Mouse (Mus musculus): ENCODE results near the gene Adam8. TPM values are rescaled to one million over a fixed set of nuclear protein-coding genes. Genes with fewer than 3 reads are reported as not detected.

Gene Adam8
- polyA plus RNA-seq, 1 experiment: 21.2 TPM

GRCm38 (mm10) chr7:139984505-139984904, 7.9 kb downstream of the Adam8 start:
- Histone ChIP-seq H3K4me1 (ENCODE audit: control insufficient read depth, insufficient read depth, low read length) (no peaks in the 10 kb centered on the region), H3K4me3 (replicated peaks; ENCODE audit: extremely low read depth, low read depth, low read length) (no peak overlapping the region)
- TF ChIP-seq CTCF (IDR thresholded peaks at IDR 0.05; ENCODE audit: insufficient read depth, low read length) (no peak), POLR2A (IDR thresholded peaks at IDR 0.05; ENCODE audit: borderline replicate concordance, extremely low read depth, low read depth, low read length) (no peak)
- DNase-seq: no peak
- 89% methylated on average over 11 of the region's 11 CpGs for WGBS

DNA sequence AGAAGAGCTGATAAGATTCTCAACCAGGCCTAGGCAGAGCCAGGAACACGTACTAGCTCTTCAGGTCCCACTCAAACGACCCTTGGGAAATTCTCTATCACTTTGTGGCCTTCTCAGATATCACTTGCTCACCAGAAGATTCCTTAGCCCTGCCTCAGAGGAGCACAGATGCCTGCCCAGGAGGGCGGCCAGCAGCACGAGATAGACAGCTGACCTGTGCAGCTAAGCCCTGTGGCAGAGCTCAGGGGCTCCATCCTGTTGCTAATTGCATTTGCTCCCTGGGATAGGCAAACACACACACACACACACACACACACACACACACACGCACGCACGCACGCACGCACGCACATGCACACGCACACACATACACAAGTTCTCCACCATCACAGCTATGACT, 10.3 kb downstream of the Adam8 start:
- DNase-seq: no peak
- Histone ChIP-seq H3K4me3 (replicated peaks; ENCODE audit: extremely low read depth, low read depth, low read length) (no peak overlapping the region), H3K4me1 (ENCODE audit: control insufficient read depth, insufficient read depth, low read length) (0 out of 2 replicates have a peak, but pooled peaks cover 3% of the 10 kb centered on the region)
- whole genome bisulfite sequencing: 76% methylated on average over 11 of the region's 11 CpGs
- TF ChIP-seq CTCF (IDR thresholded peaks at IDR 0.05; ENCODE audit: insufficient read depth, low read length): no peak
- no peak for TF ChIP-seq POLR2A (IDR thresholded peaks at IDR 0.05; ENCODE audit: borderline replicate concordance, extremely low read depth, low read depth, low read length)

DNA sequence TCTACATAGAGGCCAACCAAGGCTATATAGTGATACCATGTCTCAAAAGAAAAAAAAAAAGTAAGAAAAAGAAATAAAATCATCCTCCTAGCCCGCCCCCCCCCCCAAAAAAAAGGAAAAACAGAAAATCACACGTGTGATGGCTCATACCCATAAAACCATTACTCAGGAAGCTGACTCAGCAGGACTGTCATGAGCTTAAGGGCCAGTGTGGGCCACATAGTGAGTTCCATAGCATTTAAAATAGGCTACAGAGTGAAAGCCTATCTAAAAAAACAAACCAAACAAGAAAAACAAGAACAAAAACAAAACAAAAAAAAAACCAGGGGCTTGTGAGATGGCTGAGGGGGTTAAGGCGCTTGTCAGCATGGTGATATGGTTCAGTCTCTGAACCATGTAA, 11.6 kb downstream of the Adam8 start:
- no peak for DNase-seq
- WGBS: 58% methylated on average over 3 of the region's 3 CpGs
- H3K4me3 ChIP-seq (replicated peaks; ENCODE audit: extremely low read depth, low read depth, low read length): no peak overlapping the region
- H3K4me1 ChIP-seq (ENCODE audit: control insufficient read depth, insufficient read depth, low read length): 0 out of 2 replicates have a peak, but pooled peaks cover 3% of the 10 kb centered on the region
- TF ChIP-seq POLR2A (IDR thresholded peaks at IDR 0.05; ENCODE audit: borderline replicate concordance, extremely low read depth, low read depth, low read length): no peak
- TF ChIP-seq CTCF (IDR thresholded peaks at IDR 0.05; ENCODE audit: insufficient read depth, low read length): no peak

DNA sequence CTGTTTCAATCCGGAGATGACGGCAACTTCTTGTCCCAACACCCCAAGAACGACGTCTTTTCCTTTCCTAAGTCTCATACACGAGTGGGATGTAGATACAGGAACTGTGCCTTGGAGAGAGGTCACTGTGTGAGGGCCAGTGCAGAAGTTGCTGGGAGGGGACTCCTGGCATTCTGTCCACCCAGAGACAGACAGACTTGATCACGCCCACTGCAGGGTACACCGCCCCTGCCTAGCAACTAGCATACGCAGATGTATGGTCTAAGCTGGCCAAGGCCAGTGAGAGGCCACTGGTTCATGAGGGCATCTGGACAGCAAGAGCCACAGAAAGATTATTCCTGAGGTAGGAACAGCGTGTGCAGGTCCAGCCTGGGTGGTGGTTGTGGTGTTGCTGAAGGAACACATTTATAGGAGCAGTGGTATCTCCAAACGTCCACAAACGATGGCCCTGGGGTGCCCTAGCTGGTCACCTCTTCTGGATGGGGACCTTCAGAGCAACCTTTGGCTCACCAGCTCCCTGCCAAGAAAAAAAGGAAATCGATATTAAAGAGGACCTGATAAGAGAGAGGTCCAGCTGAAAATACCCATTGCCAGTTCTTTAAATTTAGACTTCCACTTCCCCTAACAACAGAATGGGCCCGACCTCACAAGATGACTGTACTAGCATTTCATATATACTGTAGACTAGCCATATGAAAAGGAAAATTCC, 13.2 kb downstream of the Adam8 start:
- TF ChIP-seq POLR2A (IDR thresholded peaks at IDR 0.05; ENCODE audit: borderline replicate concordance, extremely low read depth, low read depth, low read length): no peak
- no peak for TF ChIP-seq CTCF (IDR thresholded peaks at IDR 0.05; ENCODE audit: insufficient read depth, low read length)
- H3K4me3 ChIP-seq (replicated peaks; ENCODE audit: extremely low read depth, low read depth, low read length): no peak overlapping the region
- H3K4me1 ChIP-seq (ENCODE audit: control insufficient read depth, insufficient read depth, low read length): 0 out of 2 replicates have a peak, but pooled peaks cover 3% of the 10 kb centered on the region
- 37% methylated on average over 13 of the region's 13 CpGs for WGBS
- no peak for DNase-seq

GRCm38 (mm10) chr7:139978278-139978892, 14.0 kb downstream of the Adam8 start, which contains the start of gene 6430531B16Rik:
6430531B16Rik (minus strand) TSS chr7:139978755.
- WGBS: 7% methylated on average over 32 of the region's 32 CpGs
- peak within 1 kb of the TSS; percentile 34 for H3K4me3 ChIP-seq (replicated peaks; ENCODE audit: extremely low read depth, low read depth, low read length)
- 0 out of 2 replicates have a peak, but pooled peaks cover 3% of the 10 kb centered on the region for H3K4me1 ChIP-seq (ENCODE audit: control insufficient read depth, insufficient read depth, low read length)
- TF ChIP-seq POLR2A (IDR thresholded peaks at IDR 0.05; ENCODE audit: borderline replicate concordance, extremely low read depth, low read depth, low read length) (peak; percentile 24; the same call in 1 of the 2 replicates), CTCF (IDR thresholded peaks at IDR 0.05; ENCODE audit: insufficient read depth, low read length) (no peak)
- peak; percentile 68 for DNase-seq

GRCm38 (mm10) chr7:139975471-139975870, 16.9 kb downstream of the Adam8 start:
- no peak for TF ChIP-seq POLR2A (IDR thresholded peaks at IDR 0.05; ENCODE audit: borderline replicate concordance, extremely low read depth, low read depth, low read length)
- no peak for TF ChIP-seq CTCF (IDR thresholded peaks at IDR 0.05; ENCODE audit: insufficient read depth, low read length)
- no peak for DNase-seq
- WGBS: 47% methylated on average over 5 of the region's 5 CpGs
- Histone ChIP-seq H3K4me1 (ENCODE audit: control insufficient read depth, insufficient read depth, low read length) (0 out of 2 replicates have a peak, but pooled peaks cover 3% of the 10 kb centered on the region), H3K4me3 (replicated peaks; ENCODE audit: extremely low read depth, low read depth, low read length) (no peak overlapping the region)

GRCm38 (mm10) chr7:139974307-139974706, 18.1 kb downstream of the Adam8 start:
- 78% methylated on average over 10 of the region's 10 CpGs for WGBS
- DNase-seq: no peak
- TF ChIP-seq POLR2A (IDR thresholded peaks at IDR 0.05; ENCODE audit: borderline replicate concordance, extremely low read depth, low read depth, low read length) (no peak), CTCF (IDR thresholded peaks at IDR 0.05; ENCODE audit: insufficient read depth, low read length) (no peak)
- H3K4me3 ChIP-seq (replicated peaks; ENCODE audit: extremely low read depth, low read depth, low read length): no peak overlapping the region
- H3K4me1 ChIP-seq (ENCODE audit: control insufficient read depth, insufficient read depth, low read length): 0 out of 2 replicates have a peak, but pooled peaks cover 3% of the 10 kb centered on the region

DNA sequence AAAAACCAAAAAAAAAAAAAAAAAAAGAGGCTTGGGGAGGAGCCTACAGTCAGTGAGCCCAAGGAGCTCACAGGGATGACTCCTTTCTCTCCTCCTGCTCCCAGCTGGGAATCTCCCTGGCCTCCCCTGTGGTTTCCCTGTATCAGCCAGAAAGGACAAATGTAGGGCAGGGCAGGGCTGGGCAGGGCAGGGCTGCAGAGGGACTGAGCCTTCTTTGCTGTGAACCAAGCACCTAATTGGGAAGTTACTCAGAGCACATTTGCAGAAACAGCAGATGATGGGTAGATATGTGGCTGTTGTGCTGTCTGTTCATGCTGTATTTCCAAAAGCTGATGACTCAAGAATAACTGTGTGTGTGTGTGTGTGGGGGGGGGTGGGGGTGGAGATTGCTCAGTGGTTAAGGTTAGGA, 19.4 kb downstream of the Adam8 start:
- Histone ChIP-seq H3K4me1 (ENCODE audit: control insufficient read depth, insufficient read depth, low read length) (no peaks in the 10 kb centered on the region), H3K4me3 (replicated peaks; ENCODE audit: extremely low read depth, low read depth, low read length) (no peak overlapping the region)
- TF ChIP-seq CTCF (IDR thresholded peaks at IDR 0.05; ENCODE audit: insufficient read depth, low read length): no peak
- no peak for TF ChIP-seq POLR2A (IDR thresholded peaks at IDR 0.05; ENCODE audit: borderline replicate concordance, extremely low read depth, low read depth, low read length)
- DNase-seq: no peak

- H3K4me1 ChIP-seq (ENCODE audit: control insufficient read depth, insufficient read depth, low read length): no peaks in the 10 kb centered on the region
- TF ChIP-seq CTCF (IDR thresholded peaks at IDR 0.05; ENCODE audit: insufficient read depth, low read length) (no peak), POLR2A (IDR thresholded peaks at IDR 0.05; ENCODE audit: borderline replicate concordance, extremely low read depth, low read depth, low read length) (no peak)
- no peak overlapping the region for H3K4me3 ChIP-seq (replicated peaks; ENCODE audit: extremely low read depth, low read depth, low read length)
- 51% methylated on average over 6 of the region's 6 CpGs for WGBS
- no peak for DNase-seq
Observed at GRCm38 (mm10) chr7:139971436-139971835, 20.9 kb downstream of the Adam8 start.

Measured in lung, adult 2 months (tissue).